Mouse (Mus musculus) spleen, embryonic (tissue): ENCODE data around the gene Kcnk3.

Experiments used
- CTCF ChIA-PET: fragments of 350-600 bp; sonication (Branson Sonifier 250); formaldehyde crosslinking; loops from one replicate; lab custom pipeline; 2022; lab: Charles Lee

The Kcnk3 gene

DNA sequence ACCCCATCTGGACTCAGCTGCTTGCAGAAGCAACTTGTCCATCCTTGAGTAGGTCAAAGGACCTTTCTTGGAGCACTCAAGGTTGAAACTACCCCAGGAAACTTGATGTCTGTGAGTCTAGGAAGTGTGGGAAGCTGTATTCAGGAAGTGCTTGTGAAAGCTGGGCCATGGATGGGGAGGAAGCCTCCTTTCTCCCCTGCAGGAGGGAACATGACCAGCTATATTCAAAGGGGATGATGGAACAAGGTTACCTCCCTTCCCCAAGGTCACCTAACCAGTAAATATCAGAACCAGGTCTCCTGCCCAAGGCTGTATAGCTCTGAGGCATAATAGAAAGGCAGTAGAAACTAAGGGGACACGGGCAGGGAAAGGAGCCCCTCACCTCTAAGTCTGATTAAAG, 44.2 kb downstream of the Kcnk3 start:
- CTCF ChIA-PET, result interaction anchor here (0.7 kb wide), 1 partner anchor 68 kb away, joined by 4 read pairs; no protein-coding TSS in a partner anchor

GRCm38 (mm10) chr5:30636994-30637393, 49.0 kb downstream of the Kcnk3 start:
- CTCF ChIA-PET, result no interaction called here

- CTCF ChIA-PET, result no interaction called here
Observed at GRCm38 (mm10) chr5:30638041-30638440, 50.1 kb downstream of the Kcnk3 start.

DNA sequence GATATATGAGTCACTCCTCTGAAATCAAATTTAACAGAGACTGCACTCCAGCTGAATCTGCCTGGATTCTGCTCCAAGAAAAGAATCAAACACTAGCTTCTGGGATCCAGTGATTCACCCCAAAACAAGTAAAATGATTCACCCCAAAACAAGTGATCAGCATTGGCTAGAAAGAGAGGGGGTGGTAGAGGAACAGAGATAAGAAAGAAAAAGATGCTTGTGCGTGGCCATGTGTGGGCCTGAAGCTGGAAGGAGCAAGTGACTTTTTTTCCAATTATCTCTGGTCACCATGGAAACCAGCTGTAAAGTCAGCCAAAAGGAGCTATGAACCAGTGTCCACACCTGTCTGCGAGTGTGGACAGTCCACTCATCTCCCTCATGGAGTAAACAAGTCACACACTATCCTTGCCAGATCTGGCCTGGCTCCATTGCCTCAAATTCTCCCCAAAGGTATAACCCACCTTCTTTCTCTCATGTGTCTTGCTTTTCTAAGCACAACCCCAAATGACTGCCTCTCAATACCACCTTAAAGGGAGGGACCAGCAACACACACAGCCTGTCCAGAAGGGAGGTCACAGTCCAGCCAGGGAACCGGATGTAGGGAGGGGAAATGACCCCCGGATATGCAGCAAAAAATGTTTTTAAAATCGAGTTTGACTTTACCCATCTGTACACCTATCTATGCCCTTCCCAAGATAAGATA, 55.7 kb downstream of the Kcnk3 start:
- CTCF ChIA-PET, result no interaction called here

GRCm38 (mm10) chr5:30646036-30646435, 58.1 kb downstream of the Kcnk3 start:
- CTCF ChIA-PET, result no interaction called here

- CTCF ChIA-PET, result no interaction called here
Observed at GRCm38 (mm10) chr5:30647396-30647795, 59.4 kb downstream of the Kcnk3 start.

GRCm38 (mm10) chr5:30647815-30648560, 60.0 kb downstream of the Kcnk3 start, which contains the start of gene Slc35f6:
TSS of gene Slc35f6 (plus strand) at chr5:30647933.
- CTCF ChIA-PET, result no interaction called here

DNA sequence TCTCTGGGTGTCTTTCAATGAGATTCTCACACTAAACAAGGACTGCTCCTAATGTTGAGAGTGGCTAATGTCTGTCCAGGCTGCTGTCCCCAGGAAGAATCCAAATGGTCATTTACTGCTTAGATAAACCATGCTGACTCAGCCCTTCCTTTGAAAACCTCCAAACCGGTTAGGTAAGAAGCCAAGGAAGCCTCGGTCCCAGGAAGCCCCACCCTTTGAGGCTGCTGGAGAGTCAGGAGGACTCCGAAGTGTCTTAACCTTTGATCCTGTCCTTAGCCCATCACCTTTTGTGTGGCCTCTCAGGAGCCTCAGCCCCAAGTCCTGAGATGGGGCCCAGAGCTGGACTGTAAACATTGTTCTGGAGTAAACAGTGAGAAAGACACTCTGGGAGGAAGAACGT, 61.6 kb downstream of the Kcnk3 start:
- CTCF ChIA-PET, result no interaction called here

DNA sequence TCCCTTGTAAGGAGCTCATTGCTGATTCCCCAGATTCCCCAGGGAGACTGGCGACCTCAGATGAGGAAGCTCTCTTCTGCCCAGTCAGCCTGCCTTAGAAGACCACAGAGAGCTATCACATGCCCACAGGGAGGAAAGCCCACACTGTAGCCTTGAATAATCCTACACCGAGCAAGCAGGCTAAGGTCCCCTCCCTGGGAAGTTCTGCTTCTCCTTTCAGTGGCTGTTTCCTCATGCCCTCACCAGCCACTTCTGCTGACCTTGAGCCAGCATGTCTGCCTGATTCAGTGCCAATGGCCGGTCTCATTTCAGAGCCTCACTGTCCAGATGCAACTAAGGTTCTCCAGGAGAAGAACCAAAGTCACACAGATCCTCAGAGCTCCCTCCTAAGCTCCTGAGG, 62.8 kb downstream of the Kcnk3 start:
- CTCF ChIA-PET, result interaction anchor here (0.7 kb wide), 1 partner anchor 39 kb away, joined by 4 read pairs; no protein-coding TSS in a partner anchor

GRCm38 (mm10) chr5:30651554-30651953, 63.6 kb downstream of the Kcnk3 start:
- CTCF ChIA-PET, result no interaction called here

- CTCF ChIA-PET, result no interaction called here
Observed at GRCm38 (mm10) chr5:30653246-30653645, 65.3 kb downstream of the Kcnk3 start.

DNA sequence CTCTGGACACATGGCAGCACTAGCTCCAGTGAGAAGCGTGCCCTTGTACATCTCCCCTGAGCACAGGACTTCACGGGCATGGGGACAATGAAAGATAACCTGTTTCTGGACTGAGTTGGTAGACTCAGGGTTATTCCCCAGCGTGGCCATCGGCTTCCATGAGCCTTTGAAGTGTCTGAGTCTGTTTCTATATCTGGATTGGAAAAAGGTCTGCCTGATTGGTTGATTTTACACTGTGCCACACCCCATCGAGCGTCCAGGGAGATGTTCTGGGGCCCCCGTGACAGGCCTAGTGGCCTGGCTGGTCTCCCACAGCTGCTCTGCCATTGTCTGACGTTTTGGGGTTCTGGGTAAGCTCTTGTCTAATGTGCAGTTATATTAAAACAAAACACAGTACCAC, 67.1 kb downstream of the Kcnk3 start:
- CTCF ChIA-PET, result interaction anchor here (0.6 kb wide), 1 partner anchor 151 kb away, joined by 10 read pairs; no protein-coding TSS in a partner anchor

- CTCF ChIA-PET, result interaction anchor here (0.6 kb wide), 1 partner anchor 152 kb away, joined by 10 read pairs; no protein-coding TSS in a partner anchor
Observed at GRCm38 (mm10) chr5:30655526-30656195, 67.7 kb downstream of the Kcnk3 start.

- CTCF ChIA-PET, result no interaction called here
Observed at GRCm38 (mm10) chr5:30659042-30659441, 71.1 kb downstream of the Kcnk3 start.

- CTCF ChIA-PET, result no interaction called here
Observed at GRCm38 (mm10) chr5:30660278-30660677, 72.3 kb downstream of the Kcnk3 start.

DNA sequence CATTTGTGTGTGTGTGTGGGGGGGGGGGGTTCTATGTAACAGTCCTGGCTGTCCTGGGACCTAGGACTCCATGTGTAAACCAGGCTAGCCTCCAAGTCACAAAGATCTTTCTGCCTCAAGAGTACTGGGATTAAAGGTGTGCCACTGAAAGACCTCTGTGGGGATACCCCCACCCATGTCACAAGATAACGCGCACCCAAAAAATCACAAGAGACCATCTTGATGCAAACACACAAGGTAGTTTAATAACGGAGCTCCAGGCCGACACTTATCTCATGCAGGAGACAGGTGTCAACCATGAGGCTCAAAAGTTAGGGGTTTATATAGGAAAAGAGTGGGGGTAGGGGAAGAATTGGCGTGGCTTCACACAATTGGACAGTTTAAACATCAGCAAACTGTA, 72.8 kb downstream of the Kcnk3 start:
- CTCF ChIA-PET, result no interaction called here

GRCm38 (mm10) chr5:30665360-30665759, 77.4 kb downstream of the Kcnk3 start:
- CTCF ChIA-PET, result no interaction called here

- CTCF ChIA-PET, result no interaction called here
Observed at GRCm38 (mm10) chr5:30665968-30666367, 78.0 kb downstream of the Kcnk3 start.

GRCm38 (mm10) chr5:30666391-30667195, 78.6 kb downstream of the Kcnk3 start, which contains the start of gene Cenpa:
TSS of gene Cenpa (plus strand) at chr5:30666777.
- CTCF ChIA-PET, result no interaction called here

- CTCF ChIA-PET, result interaction anchor here (0.7 kb wide), 1 partner anchor 11 kb away, joined by 5 read pairs; no protein-coding TSS in a partner anchor
Observed at GRCm38 (mm10) chr5:30667215-30667614, 79.2 kb downstream of the Kcnk3 start.

- CTCF ChIA-PET, result interaction anchor here (0.7 kb wide), 1 partner anchor 10 kb away, joined by 5 read pairs; no protein-coding TSS in a partner anchor
Observed at GRCm38 (mm10) chr5:30667686-30668085, 79.7 kb downstream of the Kcnk3 start.
